Mouse (Mus musculus) liver, embryonic 14.5 days (tissue): ENCODE measurements around the gene Ppard. TPM values are rescaled to one million over a fixed set of nuclear protein-coding genes. Genes with fewer than 3 reads are reported as not detected.

ENCODE experiments used
- ATAC-seq: fragments of 200-750 bp; cut with Nextera tagmentation; 2 replicates; pipeline ENCODE4 v1.8.0; 2017; ENCODE audit warnings: moderate number of reproducible peaks, mild to moderate bottlenecking, moderate library complexity; ENCODE audit not compliant: insufficient read depth
- DNase-seq, 3 experiments: peaks; one replicate each; pipeline ENCODE4 v3.0.0-alpha.2; 2012 to 2013; ENCODE audit warnings: low read depth in 3 of 3, low spot score in 3 of 3
- H3K27ac ChIP-seq: fragments of 300-500 bp; sonication (generic); 2 replicates; pipeline ENCODE4 v1.5.1; 2014; ENCODE audit warnings: moderate library complexity, mild to moderate bottlenecking, control low read depth, inconsistent platforms
- H3K27me3 ChIP-seq: fragments of 300-500 bp; sonication (generic); 2 replicates; pipeline ENCODE4 v1.6.1; 2014; ENCODE audit warnings: mild to moderate bottlenecking, low read length, moderate library complexity; ENCODE audit not compliant: control insufficient read depth, insufficient read depth
- H3K36me3 ChIP-seq: fragments of 300-500 bp; sonication (generic); replicated peaks from 2 replicates; pipeline ENCODE4 v1.6.1; 2014; ENCODE audit warnings: low read depth; ENCODE audit not compliant: control insufficient read depth, insufficient read depth
- H3K4me1 ChIP-seq, 2 experiments: fragments of 200-500 bp in 1 of 2; fragments of 300-500 bp in 1 of 2; sonication (generic) in 1 of 2; replicated peaks; 2 replicates each; pipeline ENCODE4 v1.6.1; 2012 to 2014; ENCODE audit warnings: antibody characterized with exemption in 1 of 2, inconsistent platforms in 1 of 2, low read length in 1 of 2; ENCODE audit not compliant: control insufficient read depth in 2 of 2, insufficient read depth in 2 of 2
- H3K4me2 ChIP-seq: fragments of 300-500 bp; sonication (generic); 2 replicates; pipeline ENCODE4 v1.6.1; 2014; ENCODE audit warnings: low read depth, mild to moderate bottlenecking, control low read depth, moderate library complexity
- H3K4me3 ChIP-seq, 2 experiments: fragments of 200-500 bp in 1 of 2; fragments of 300-500 bp in 1 of 2; sonication (generic) in 1 of 2; 2 replicates each; pipeline ENCODE4 v1.5.1; 2012 to 2014; ENCODE audit warnings: low read depth in 2 of 2, low read length in 2 of 2, mild to moderate bottlenecking in 2 of 2, control low read depth in 1 of 2, inconsistent platforms in 1 of 2, moderate library complexity in 1 of 2; ENCODE audit not compliant: insufficient read depth in 1 of 2
- H3K9ac ChIP-seq: fragments of 300-500 bp; sonication (generic); replicated peaks from 2 replicates; pipeline ENCODE4 v1.6.1; 2014; ENCODE audit warnings: mild to moderate bottlenecking, control low read depth, moderate library complexity
- H3K9me3 ChIP-seq: fragments of 300-500 bp; sonication (generic); 2 replicates; pipeline ENCODE4 v1.6.1; 2016; ENCODE audit warnings: low read length, mixed read lengths; ENCODE audit not compliant: control insufficient read depth
- CTCF ChIP-seq: IDR thresholded peaks from 2 replicates; pipeline ENCODE4 v1.5.1; 2016; ENCODE audit warnings: antibody characterized with exemption, low read depth, control low read depth
- EP300 ChIP-seq: IDR thresholded peaks from 2 replicates; pipeline ENCODE4 v1.6.1; 2016; ENCODE audit warnings: antibody characterized with exemption, low read depth
- WGBS: fragments of 180-500 bp; shearing (Covaris S2); extraction: QIAGEN DNeasy Blood & Tissue Kit; methylation state at CpG from one replicate; pipeline ENCODE4 v1.1.7; 2014; ENCODE audit not compliant: insufficient replicate concordance; 5-methylcytosine and 5-hydroxymethylcytosine counted together
- polyA plus RNA-seq, 2 experiments: library from polyadenylated mRNA; depleted of rRNA in 1 of 2; stranded (reverse) in 1 of 2; unstranded in 1 of 2; fragments of >200 nt; fragmentation: Nextera tagmentation in 1 of 2; extraction: Ambion mirVana in 1 of 2; gene quantifications; 2 replicates each; pipeline versions ENCODE4 v1.2.1 to v1.2.3; 2012 to 2014

Gene Ppard
- polyA plus RNA-seq, 2 experiments: 0.76 to 5.6 TPM

DNA sequence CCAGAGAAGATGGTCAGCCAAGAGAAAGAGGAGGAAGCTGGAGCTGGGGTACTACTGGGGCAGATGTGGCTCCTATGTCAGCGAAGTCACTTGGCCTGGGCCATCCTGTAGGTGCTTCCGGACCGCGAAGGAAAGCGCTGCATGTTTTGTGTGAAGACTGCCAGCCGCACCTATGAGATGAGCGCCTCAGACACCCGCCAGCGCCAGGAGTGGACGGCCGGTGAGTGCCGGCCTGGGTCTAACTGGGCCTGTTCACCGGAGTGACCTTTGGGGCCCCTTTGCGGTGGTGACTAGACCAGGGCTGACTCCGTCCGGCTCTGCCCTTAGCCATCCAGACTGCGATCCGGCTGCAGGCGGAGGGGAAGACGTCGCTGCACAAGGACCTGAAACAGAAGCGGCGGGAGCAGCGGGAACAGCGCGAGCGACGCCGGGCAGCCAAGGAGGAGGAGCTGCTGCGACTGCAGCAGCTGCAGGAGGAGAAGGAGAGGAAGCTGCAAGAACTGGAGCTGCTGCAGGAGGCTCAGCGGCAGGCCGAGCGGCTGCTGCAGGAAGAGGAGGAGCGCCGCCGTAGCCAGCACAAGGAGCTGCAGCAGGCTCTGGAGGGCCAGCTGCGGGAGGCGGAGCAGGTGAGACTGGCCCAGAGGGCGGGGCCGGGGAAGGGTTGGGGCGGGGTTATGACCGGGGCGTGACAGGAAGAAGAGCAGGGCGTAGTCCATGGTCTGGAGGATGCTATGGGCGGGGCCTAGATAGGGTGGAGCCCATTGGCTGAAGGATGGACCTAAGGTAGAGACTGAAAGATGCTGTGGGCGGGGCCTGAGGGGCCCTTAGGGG lies 8.7 kb upstream of the Ppard start:
- no peak overlapping the region for H3K27ac ChIP-seq
- H3K36me3 ChIP-seq: no peaks in the 10 kb centered on the region
- peaks cover 13 to 14% of the 10 kb centered on the region in 2 experiments for H3K4me1 ChIP-seq
- H3K4me3 ChIP-seq: peak overlapping the region; percentile 50 to 54
- peak; percentile 50 for TF ChIP-seq CTCF
- no peak for TF ChIP-seq EP300
- DNase-seq (peak; percentile 90 to 97 (median 93)), ATAC-seq (peak; percentile 95)
- H3K9me3 ChIP-seq: no peaks in the 10 kb centered on the region
- peak overlapping the region; percentile 74 for H3K4me2 ChIP-seq
- H3K9ac ChIP-seq: peak overlapping the region; percentile 41
- under 1% methylated on average over 46 of the region's 46 CpGs for WGBS
- no peaks in the 10 kb centered on the region for H3K27me3 ChIP-seq

DNA sequence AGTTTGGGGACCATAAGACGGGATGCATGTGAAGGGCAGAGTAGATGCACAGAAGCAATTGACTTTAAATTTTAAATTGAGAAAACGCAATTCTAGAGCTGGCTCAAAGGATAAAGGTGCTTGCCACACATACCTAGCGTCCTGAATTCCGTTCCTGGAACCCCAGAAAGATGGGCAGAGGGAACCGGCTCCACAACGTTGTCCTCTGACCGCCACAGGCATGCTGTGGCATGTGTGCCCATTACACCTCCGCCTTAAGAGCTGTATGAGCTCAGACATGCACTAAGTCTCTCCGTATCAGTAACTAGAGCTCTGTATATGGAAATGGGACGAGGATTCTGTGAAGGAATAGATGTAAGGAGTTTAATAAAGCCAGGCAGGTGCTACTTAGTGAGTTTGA lies 7.9 kb upstream of the Ppard start:
- Histone ChIP-seq H3K4me3 (no peak overlapping the region), H3K27ac (no peak overlapping the region), H3K27me3 (no peaks in the 10 kb centered on the region), H3K9me3 (no peaks in the 10 kb centered on the region), H3K4me1 (peaks cover 13 to 14% of the 10 kb centered on the region in 2 experiments), H3K4me2 (no peak overlapping the region), H3K9ac (no peak overlapping the region), H3K36me3 (no peaks in the 10 kb centered on the region)
- DNase-seq: no peak
- TF ChIP-seq CTCF: no peak
- no peak for TF ChIP-seq EP300
- 88% methylated on average over 10 of the region's 10 CpGs for WGBS
- ATAC-seq: no peak

DNA sequence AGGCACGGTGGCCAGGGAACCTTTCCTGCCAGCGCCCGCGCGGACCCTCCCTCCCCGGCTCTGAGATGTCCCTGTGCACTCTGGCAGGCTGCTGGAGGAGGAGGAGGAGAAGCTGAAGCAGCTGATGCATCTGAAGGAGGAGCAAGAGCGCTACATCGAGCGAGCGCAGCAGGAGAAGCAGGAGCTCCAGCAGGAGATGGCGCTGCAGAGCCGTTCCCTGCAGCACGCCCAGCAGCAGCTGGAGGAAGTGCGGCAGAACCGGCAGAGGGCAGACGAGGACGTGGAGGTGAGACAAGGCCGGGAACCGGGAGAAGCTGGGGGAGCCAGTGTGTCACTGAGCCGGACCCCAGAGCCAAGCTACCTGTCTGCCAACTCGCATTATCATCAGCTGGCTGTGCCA lies 6.5 kb upstream of the Ppard start:
- ATAC-seq (peak; percentile 12; the same call in 1 of the 2 replicates), DNase-seq (peak; percentile 59 to 67 (median 65))
- Histone ChIP-seq H3K4me2 (peak overlapping the region; percentile 42), H3K27ac (no peak overlapping the region), H3K9me3 (no peaks in the 10 kb centered on the region), H3K4me1 (peaks cover 13 to 14% of the 10 kb centered on the region in 2 experiments), H3K36me3 (no peaks in the 10 kb centered on the region), H3K27me3 (no peaks in the 10 kb centered on the region), H3K4me3 (no peak overlapping the region), H3K9ac (no peak overlapping the region)
- 24% methylated on average over 21 of the region's 21 CpGs for WGBS
- no peak for TF ChIP-seq EP300
- TF ChIP-seq CTCF: peak; percentile 99

DNA sequence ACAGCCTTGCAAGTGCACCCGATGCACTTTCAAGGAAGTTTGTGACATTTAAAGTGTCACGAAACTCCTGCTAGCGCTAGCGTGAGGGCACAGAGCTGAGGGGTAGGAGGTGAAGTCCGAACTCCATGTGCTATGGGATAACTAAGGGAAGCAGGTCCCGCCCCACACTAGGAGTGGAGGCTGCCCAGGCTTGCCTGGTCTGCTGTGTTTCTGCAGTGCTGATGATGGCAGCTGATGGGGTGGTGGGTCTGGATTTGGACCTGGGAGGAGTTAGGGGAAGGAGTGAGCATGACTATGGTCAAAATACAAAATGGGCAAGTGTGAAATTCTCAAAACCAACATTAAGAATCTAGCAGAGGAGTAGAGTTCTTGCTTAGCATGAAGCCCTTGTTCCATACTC lies 2.0 kb upstream of the Ppard start:
- Histone ChIP-seq H3K4me2 (no peak overlapping the region), H3K4me3 (no peak overlapping the region), H3K9me3 (no peaks in the 10 kb centered on the region), H3K36me3 (no peaks in the 10 kb centered on the region), H3K27me3 (no peaks in the 10 kb centered on the region), H3K4me1 (peaks cover 0 to 19% of the 10 kb centered on the region in 2 experiments; a peak in 3 of 4 replicates), H3K27ac (no peak overlapping the region), H3K9ac (no peak overlapping the region)
- ATAC-seq (no peak), DNase-seq (no peak)
- TF ChIP-seq CTCF (no peak), EP300 (no peak)
- WGBS: 71% methylated on average over 6 of the region's 6 CpGs

DNA sequence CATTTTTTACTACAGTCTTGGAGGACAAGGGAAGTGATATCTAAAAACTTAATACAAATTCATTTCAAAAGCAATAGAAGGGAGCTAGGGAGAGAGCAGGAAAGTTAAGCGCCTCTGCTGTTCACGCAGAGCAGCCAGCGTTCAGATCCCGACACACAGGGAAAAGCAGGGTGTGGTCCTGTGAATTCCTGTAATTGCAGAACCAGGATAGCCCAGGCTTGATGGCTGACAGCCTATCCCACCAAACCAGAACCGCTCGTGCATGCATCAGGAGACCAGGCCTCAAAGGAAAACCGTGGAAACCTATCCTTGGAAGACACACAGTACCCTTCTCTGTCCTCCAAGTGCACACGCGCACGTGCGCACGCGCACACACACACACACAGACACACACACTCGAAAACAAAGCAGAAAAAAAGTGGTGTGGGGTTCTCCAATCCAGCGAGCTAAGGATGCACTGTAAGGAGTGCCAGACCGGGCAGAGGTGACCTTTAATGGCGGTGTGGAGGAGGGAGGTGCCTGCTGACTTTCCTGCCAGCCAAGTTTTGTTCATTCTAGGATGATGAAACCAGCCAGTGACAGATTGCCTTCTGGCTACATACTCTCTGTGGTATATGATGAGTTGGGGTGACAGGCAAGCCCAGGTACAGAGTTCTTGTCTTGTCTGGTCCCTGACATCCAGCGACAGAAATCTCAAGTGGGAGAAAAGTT lies 1.3 kb upstream of the Ppard start:
- Histone ChIP-seq H3K4me1 (peaks cover under 1 to 26% of the 10 kb centered on the region in 2 experiments), H3K27ac (no peak overlapping the region), H3K9ac (no peak overlapping the region), H3K4me2 (no peak overlapping the region), H3K9me3 (no peaks in the 10 kb centered on the region), H3K36me3 (no peaks in the 10 kb centered on the region), H3K4me3 (no peak overlapping the region), H3K27me3 (no peaks in the 10 kb centered on the region)
- 77% methylated on average over 18 of the region's 18 CpGs for WGBS
- TF ChIP-seq CTCF: no peak
- no peak for TF ChIP-seq EP300
- no peak for DNase-seq
- ATAC-seq: no peak
